Mouse (Mus musculus): ENCODE measurements around the gene Hmox1.

The Hmox1 gene

DNA sequence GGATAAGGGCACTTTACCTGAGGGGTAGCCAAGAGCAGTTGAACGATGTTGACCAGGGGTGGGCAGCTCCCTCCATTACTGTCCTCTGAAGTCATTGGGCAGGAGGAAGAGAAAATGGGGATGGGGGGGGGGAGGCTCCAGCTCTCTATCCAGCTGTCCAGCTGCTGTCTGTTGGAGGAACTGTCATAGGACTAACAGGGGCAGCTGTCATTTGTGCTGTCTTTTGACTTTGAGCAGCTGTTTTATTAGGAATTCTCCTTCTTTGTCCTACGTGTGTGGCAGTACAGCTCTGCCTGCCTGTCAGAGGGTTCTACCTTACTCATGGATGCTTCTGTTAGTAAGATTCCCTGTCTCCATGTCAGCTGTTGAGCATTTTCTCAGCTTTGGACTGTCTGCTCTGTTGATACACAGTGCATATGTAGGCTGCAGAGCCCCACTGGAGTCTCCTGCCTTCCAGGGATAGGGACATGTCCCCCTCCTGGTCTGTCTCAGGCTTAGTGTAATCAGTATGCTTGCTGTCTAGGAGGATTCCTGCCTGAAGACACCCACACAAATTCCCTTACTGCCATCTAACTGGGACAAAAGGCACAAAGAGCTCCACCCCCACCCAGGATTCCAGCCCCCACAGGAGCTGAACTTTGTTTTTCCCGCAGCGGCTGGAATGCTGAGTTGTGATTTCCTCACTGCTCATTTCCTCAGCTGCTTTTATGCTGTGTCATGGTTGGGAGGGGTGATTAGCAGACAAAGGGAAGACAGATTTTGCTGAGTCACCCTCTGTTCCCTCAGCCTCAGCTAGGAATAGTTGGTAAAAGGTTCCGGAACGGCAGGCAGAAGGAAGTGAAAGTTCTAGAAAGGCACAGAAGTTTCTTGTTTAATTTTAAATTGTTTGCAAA lies 4.2 kb upstream of the Hmox1 start:
- DNase-seq: no peak

DNA sequence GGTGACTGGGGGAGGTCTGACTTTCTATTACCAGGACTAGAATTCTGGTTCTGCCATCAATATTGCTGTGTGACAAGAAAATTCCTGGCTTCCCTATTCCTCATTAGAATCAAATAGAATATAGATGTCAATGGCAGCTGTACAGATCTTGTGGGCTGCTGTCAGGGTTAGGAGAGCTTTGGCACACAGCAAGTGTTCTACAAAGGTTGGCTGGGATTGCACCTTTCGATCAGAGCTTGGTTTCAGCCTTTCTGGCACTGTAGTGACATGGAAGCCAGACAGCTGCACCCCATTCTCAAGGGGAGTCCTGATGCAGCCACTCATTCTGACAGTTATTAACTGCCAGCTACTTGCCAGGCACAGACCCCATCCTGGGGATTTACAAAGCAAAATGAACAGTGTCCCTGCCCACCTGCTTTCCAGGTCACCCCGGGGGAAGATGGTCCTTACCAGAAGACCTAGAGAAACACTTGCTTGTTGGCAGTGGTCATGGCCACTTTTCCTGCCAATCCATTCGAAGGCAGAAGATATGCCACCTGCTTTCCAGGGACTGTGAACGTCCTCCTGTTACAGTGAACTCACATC lies 2.5 kb upstream of the Hmox1 start:
- no peak for DNase-seq

DNA sequence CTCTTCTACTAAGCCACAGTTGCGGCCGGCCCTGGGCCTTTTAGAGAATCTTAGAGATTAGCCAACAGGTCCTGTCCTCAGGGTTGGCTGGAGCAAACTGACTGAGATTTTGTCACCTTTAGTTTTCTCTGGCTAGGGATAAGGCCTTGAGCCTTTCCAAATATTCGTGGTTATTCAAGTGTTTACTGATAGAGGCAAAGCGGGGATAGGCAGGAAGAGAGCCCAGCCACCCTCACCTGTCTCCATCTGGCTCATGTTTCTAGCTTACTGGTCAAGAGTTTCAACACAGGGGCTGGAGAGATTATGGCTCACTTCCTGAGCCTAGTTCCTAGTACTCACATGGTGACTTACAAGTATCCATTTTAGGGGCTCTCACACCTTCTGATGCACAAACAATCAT lies 9.5 kb downstream of the Hmox1 start:
- DNase-seq: no peak

DNA sequence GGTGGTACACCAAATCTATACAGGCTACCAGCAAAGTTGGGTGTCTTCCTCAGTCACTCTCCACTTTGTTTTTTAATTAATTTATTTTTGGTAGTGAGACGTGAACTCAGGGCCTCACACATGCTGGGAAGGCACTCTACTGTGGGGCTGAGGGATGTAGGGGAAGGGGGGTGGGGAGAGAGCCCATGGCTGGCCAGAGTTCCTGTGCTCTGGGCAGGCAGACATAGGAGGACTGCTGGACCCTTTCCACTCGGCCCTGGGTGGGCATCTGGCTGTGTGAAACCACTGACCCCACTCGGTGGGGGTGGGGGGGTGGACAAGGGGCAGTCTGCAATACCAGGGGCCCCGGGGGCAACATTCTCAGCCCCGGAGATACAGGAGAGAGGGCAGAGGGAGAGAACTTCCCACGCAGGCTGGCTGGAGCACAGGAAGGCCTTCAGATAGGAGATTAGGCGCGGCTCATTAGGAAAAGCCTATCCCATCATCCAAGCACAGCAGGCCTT lies 10.0 kb downstream of the Hmox1 start:
- no peak for DNase-seq

DNA sequence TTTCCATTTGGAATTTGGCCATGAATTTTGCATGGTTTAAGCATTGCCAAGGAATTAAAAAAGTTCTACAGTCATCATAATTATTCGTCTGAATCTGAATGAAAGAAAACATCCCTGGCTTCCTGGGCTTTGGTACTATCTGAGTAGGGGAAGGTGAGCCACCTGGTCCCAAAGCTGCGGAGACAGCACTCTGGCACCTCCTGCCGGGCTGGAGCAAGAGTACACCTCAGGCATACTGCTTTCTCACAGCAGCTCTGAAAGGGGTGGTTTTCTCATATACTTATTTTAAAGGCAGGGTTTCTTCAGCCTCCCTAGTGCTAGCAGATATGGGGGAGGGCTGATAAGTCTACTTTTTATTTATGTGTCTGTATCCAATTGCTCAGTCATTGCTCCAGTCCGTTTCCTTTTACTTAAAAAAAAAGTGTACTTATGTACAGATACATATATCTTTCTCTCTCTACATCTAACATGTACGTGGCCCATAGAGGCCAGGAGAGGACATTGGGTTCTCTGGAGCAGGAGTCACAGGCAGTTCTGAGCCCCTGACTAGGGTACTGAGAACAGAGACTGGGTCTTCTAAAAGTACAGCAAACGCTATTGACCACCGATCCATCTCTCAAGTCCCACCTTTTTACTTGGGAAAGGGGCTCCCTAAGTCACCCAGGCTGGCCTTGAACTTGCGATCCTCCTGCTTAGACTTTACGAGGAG lies 15.3 kb downstream of the Hmox1 start:
- peak; percentile 84 to 85 for DNase-seq

DNA sequence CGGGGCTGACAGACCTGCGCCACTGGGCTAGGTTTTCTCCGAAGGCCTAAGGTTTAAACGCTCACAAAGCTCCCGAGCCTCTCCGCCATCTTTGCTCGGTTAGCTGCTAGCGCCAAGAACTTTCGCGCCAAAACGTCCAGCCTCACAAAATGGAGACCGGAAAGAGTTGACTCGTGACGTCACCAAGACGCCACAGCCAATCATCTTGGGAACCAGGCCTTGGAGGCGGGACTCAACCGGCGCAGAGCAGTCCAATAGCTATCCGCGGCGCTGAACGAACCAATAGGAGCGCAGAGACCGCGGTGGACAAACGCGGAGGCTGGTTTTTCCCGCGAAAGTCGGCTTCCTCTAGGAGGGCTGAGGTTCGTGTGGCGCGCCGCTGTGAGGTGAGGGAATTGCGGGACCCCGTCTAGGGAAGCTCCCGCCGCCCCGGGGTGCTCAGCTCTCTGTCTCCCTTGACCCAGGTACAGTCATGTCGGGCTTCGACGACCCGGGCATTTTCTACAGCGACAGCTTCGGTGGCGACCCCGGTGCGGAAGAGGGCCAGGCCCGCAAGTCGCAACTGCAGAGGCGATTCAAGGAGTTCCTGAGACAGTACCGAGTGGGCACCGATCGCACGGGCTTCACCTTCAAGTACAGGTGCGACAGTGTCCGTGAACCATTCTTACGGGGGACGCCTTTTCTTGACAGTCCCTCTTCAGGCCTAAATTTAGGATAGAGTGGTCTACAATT lies 16.0 kb downstream of the Hmox1 start, which contains the start of gene Mcm5:
Gene Mcm5, plus strand, starts transcription at position 334 of the 732 bp plus-strand sequence.
- DNase-seq: peak; percentile 99

DNA sequence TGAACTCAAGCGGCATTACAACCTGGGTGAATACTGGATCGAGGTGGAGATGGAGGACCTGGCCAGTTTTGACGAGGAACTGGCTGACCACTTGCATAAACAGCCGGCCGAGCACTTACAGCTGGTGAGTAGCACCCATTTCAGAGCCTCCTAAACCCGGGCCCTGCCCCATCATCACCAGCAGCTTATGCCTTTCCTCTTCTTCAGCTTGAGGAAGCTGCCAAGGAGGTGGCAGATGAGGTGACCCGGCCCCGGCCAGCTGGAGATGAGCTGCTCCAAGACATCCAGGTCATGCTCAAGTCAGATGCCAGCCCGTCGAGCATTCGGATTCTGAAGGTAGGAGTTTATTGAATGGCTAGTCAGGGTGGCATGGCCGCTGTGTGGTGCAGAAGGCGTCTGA lies 16.7 kb downstream of the Hmox1 start:
- DNase-seq: peak in 1 of 2 experiments; percentile 15

DNA sequence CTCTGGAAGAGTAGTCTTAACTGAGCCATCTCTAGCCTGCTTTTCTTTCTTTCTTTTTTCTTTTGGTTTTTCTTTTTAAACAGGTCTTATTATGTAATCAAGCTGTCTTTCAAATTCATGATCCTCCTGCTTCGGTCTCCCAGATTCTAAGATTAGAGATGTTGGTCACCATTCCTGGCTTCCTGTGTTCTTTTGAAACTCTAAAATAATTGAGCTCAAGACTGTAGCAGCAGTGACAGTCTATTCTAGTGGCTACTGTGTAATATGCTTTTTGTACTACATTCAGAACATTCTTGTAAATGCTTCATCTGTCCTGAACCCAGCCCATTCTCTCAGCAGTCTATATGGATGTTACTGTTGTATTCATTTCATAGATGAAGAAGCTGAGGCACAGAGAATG lies 25.1 kb downstream of the Hmox1 start:
- no peak for DNase-seq

DNA sequence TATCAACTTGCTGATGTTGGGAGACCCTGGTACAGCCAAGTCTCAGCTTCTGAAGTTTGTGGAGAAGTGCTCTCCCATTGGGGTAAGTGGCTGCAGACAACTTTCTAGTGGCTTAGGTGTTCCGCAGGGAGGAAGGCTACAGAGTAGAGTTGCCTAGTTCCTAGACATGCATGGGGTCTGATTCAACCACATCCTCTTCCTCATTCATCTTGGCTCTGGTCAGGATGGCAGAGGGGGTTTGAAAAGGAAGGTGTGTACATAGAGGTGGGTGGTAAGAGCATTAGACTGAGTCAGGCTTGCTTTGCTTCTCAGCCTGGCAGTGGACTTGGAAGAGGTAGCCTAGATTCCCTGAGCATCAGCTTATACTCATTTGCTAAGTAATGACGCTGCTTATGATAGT lies 25.9 kb downstream of the Hmox1 start:
- DNase-seq: no peak

DNA sequence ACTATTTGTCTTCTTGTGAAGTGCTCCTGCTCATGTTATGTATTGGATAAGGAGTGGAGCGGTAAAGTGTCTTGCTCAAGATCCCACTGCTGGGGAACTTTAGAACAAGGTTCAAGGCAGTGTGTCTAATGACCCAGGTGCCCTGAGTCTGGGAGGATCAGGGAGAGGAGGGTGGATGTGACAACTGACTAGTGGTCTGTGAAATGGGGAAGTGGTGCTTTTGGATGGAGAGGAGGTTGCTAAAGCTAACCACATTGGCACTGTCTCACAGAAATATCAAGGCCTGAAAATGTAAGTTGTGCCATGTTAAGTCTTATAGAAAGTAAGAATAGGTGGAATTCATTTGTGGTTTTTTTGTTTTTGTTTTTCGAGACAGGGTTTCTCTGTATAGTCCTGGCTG lies 26.3 kb downstream of the Hmox1 start:
- DNase-seq: no peak

DNA sequence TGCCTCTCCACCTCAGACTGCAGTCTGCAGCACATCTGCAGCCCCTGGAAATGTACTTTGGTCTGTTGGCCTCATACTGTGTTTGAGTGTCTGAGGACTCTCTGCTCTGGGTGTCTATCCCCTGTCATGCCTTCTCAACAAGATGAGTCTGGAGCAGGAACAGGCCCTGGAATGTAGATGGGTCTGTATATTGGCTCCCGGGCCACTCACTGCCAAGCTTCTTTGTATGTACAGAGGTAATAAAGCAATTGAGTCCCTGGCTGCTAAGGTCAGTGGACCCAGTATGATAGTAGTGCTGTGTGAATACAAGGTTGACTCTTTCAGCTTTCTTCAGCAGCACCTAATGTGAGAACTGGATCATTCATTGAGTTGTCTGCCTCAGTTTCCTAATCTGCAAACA lies 34.0 kb downstream of the Hmox1 start:
- DNase-seq: no peak

DNA sequence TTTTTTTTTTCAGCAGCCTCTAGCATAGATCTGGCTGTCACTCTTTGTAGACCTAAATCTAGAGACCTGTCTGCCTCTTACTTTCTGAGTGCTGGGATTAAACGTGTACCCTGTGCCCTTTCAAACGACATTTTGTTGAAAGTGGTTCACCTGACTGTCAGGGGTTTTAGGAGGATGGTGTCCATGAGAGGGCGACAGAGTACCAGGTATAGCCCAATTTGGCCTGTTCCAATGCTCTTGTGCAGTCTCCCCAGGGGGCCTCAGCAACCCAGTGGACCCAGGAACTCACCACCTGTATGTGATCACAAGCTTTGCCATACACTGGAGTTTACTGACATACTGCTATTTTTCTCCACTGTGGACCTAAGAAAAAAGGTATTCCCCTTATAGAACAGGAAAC lies 39.1 kb downstream of the Hmox1 start:
- DNase-seq: peak; percentile 31 to 36

DNA sequence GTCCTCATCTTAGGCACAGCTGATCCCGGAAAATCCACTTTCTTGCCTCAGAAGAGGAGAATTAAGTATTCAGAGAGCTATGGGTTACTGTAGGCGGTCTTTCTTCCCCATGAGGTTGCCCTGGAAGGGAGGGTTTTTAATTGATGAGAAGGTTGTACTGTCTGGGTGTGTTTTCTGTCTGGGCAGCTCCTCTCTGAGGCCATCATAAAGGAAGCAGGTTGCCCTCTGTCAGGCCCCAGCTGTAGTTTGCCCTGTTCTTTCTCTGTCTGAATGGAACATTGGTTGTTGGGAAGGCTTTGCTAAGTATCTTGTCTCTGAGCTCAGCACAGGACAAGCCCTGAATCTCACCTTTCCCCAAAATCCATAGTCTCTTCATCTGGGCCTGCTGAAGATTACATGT lies 40.0 kb downstream of the Hmox1 start:
- DNase-seq: no peak

DNA sequence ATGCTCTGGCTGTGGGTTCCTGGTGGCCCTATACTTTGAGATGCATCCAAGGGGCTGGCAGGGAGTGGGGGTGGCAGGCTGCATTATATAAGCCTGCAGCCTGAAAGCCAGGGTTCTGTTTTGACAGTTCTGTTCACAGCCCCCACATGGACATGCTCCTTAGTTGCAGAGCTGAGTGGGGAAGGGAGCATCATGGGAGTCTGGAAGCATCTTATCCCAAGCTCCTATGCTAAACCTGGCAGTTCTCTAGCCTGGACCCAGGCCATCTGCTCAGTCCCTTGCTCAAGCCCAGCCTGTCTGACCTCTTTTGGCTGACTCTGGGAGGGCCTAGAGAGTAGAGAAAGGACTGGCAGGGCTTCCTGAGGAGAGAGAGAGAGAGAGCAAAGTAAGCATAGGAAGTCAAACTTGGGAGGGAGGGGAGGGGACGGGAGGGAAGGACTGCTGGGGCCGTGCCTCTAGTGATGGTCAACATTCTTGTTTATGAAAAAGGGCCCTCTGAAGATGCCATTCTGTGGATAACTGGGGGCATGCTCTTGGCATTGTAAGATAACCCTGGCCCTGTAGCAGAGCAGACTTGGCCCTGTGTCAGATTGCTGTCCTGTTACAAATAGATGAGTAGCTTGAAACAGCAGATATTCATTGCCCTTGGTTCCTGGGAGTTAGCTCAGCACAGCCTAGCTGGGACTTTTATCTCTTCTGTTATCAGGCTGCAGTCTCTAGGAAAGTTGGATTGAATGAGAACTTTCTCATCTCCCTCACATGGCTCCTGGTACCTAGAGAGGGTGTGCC lies 41.4 kb downstream of the Hmox1 start:
- DNase-seq: no peak

DNA sequence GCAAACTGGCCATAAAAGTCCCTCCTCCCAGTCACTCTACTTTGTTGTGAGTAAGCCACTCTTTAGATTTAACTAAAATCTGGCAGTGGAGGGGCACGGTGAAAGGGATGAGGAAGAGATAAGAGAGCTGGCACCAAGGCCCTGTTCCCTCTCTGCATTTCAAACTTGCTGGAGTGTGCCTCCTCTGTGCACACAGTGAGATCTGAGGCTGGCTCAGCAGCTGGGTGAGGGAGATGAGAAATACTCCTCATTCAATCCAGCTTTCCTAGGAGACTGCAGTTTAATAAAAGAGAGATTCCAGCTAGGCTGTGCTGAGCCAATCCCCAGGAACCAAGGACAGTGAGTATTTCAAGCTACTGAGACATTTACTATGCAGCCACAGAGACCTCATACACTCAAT lies 42.3 kb downstream of the Hmox1 start:
- no peak for DNase-seq

DNA sequence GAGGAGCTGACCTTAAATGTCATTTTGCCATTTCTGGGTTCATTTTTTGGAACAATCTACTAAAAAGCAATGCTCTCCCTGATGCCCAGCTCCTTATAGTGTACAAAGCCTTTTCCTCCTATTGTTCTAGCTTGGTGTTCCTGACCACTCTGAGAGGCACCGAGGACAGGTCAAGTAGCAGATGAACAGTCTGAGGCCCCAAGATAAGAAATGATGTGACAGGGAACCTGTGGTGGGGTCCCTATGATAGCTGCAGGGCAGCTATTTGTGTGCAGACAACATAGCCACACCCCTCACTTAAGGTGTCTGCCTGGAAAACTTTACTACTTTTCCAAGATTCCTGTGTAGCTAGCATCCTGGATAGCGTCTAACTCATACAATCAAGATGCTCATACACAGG lies 42.8 kb downstream of the Hmox1 start:
- no peak for DNase-seq

DNA sequence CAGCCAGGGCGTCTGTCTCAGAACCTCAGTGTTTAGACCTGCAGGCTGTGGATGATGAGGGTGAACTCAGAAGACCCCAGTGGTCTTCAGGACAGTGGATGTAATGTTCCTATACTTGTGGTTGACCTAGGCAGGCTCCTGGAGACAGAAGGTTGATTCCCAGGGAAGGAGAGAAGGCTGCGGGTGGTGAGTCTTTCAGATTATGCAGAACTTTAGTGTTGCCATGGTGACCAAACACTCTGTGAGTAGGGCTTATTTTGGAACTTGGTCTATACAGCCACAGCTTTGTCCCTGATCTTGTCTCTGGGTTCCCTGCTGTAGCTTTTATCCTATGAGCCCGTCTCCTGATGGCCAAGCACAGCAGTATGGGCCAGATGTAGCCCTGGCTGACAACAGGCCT lies 44.1 kb downstream of the Hmox1 start:
- DNase-seq: no peak

Measured in thymus, postnatal 36 days (tissue).